Mouse (Mus musculus): ENCODE data around the gene Higd1c. TPM values are rescaled to one million over a fixed set of nuclear protein-coding genes. Genes with fewer than 3 reads are reported as not detected.

Gene Higd1c
- polyA plus RNA-seq, 1 experiment from 2014 or later: not detected

Other genes starting within 250 kb of the Higd1c start
- gene Atf1, start 136.7 kb upstream of the Higd1c start, polyA plus RNA-seq (2016; fragmentation: Nextera tagmentation; extraction: Ambion mirVana): 36.0 and 36.1 TPM in 2 replicates
- not detected in 2 replicates for gene Tmprss12, start 83.7 kb upstream of the Higd1c start, polyA plus RNA-seq (2016; fragmentation: Nextera tagmentation; extraction: Ambion mirVana)
- gene Mettl7a1, start 60.4 kb upstream of the Higd1c start, polyA plus RNA-seq (2016; fragmentation: Nextera tagmentation; extraction: Ambion mirVana): 3.0 and 3.6 TPM in 2 replicates
- not detected in 2 replicates for gene Mettl7a3, start 29.6 kb upstream of the Higd1c start, polyA plus RNA-seq (2016; fragmentation: Nextera tagmentation; extraction: Ambion mirVana)
- gene Methig1, start 11.4 kb upstream of the Higd1c start, polyA plus RNA-seq (2016; fragmentation: Nextera tagmentation; extraction: Ambion mirVana): 0.33 TPM in 1 of 2 replicates, not detected in the other
- gene Mettl7a2, start 11.3 kb upstream of the Higd1c start, polyA plus RNA-seq (2016; fragmentation: Nextera tagmentation; extraction: Ambion mirVana): not detected in 2 replicates
- not detected in 2 replicates for gene Gm5475, start 57.6 kb downstream of the Higd1c start, polyA plus RNA-seq (2016; fragmentation: Nextera tagmentation; extraction: Ambion mirVana)
- 20.4 and 24.5 TPM in 2 replicates for gene Slc11a2, start 60.5 kb downstream of the Higd1c start, polyA plus RNA-seq (2016; fragmentation: Nextera tagmentation; extraction: Ambion mirVana)
- 21.1 and 27.9 TPM in 2 replicates for gene Letmd1, start 104.5 kb downstream of the Higd1c start, polyA plus RNA-seq (2016; fragmentation: Nextera tagmentation; extraction: Ambion mirVana)
- gene Csrnp2, start 130.9 kb downstream of the Higd1c start, polyA plus RNA-seq (2016; fragmentation: Nextera tagmentation; extraction: Ambion mirVana): 11.6 and 13.6 TPM in 2 replicates
- 22.4 TPM in 2 replicates for gene Tfcp2, start 187.5 kb downstream of the Higd1c start, polyA plus RNA-seq (2016; fragmentation: Nextera tagmentation; extraction: Ambion mirVana)
- 2.0 and 2.1 TPM in 2 replicates for gene Pou6f1, start 235.4 kb downstream of the Higd1c start, polyA plus RNA-seq (2016; fragmentation: Nextera tagmentation; extraction: Ambion mirVana)